Mouse (Mus musculus) layer of hippocampus, postnatal 10 days (tissue): ENCODE data around the gene Mchr1. TPM values are rescaled to one million over a fixed set of nuclear protein-coding genes. Genes with fewer than 3 reads are reported as not detected.

Source experiments
- DNase-seq, 2 experiments: peaks; one replicate each; pipeline ENCODE4 v3.0.0; 2021; ENCODE audit warnings: low spot score in 2 of 2
- total RNA-seq, 2 experiments: library from RNA; stranded (reverse); gene quantifications; 2 replicates each; pipeline ENCODE4 v1.2.3; 2021

Gene Mchr1
- total RNA-seq, 2 experiments from 2014 or later: 16.4 to 17.3 TPM

GRCm38 (mm10) chr15:81272305-81273053 is 37.2 kb downstream of the Mchr1 start:
- peak; percentile 26 to 36 for DNase-seq

DNA sequence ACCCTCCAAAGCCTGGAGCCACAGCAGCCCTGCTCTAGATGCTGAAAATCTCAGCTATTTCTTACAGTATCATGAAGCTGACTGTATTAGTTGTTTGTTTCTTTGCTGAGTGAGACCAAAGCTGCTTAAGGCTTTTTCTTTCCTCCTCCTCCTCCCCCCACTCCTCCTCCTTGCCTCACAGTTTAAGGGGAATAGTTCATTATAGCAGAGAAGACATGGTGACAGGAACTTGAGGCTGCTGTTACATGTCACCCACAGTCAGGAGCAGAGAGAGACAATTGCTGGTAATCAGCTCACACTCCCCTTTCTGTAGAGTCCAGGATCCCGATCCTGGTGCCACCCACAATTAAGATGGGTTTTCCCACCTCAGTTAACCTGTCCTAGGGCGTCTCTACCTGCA is 38.1 kb downstream of the Mchr1 start:
- DNase-seq: no peak

- DNase-seq: no peak
Observed at GRCm38 (mm10) chr15:81277928-81278327, 42.6 kb downstream of the Mchr1 start.

GRCm38 (mm10) chr15:81278699-81279098 is 43.4 kb downstream of the Mchr1 start:
- no peak for DNase-seq

DNA sequence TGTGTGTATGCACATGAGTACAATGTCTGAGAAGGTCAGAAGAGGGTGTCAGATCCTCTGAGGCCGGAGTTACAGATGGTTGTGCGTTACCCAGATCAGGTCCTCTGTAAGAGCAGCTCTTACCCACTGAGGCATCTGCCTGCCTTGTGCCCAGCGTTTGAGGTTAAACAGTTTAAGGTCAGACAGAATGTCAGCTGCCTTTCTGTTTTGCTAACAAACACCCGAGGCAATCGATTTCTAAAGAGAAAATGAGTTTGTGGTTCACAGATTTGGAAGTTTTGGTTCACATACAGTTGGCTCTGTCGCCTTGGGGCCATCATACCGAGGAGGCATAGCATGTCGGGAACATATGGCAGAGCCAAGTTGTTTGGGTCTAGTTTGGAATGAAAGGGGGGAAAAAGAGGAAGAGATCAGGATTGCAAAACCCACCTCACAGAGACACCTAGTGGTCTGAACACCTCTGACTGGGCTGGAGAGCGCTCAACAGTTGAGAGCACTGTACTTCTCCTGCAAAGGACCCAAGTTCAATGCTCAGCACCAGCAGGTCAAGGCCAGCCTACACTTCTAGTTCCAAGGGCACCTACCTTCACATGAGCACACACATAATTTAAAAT is 48.9 kb downstream of the Mchr1 start:
- no peak for DNase-seq

Other genes starting within 250 kb of the Mchr1 start
- gene Mrtfa, start 44.7 kb upstream of the Mchr1 start, total RNA-seq: 10 to 100 TPM; 56.5 to 61.3 TPM
- gene Slc25a17, start 125.3 kb downstream of the Mchr1 start, total RNA-seq: 10 to 100 TPM; 58.1 to 61.2 TPM
- 100 to 1,000 TPM; 189 to 211 TPM for gene St13, start 164.6 kb downstream of the Mchr1 start, total RNA-seq
- gene Xpnpep3, start 164.6 kb downstream of the Mchr1 start, total RNA-seq: 10 to 100 TPM; 11.1 to 11.5 TPM
- under 1 TPM in 1 of 2 experiments, not detected in 1; 0.25 TPM for gene Dnajb7, start 172.8 kb downstream of the Mchr1 start, total RNA-seq
- gene Rbx1, start 230.8 kb downstream of the Mchr1 start, total RNA-seq: 100 to 1,000 TPM; 139 to 157 TPM